Mouse (Mus musculus) granulocyte monocyte progenitor cell, adult 5-6 weeks (primary cell): ENCODE measurements around the gene Traf4. TPM values are rescaled to one million over a fixed set of nuclear protein-coding genes. Genes with fewer than 3 reads are reported as not detected.
A peak's percentile ranks its signal among the peaks of the same experiment; 100 is the strongest.

ENCODE experiments used
- ATAC-seq: replicated peaks from 2 replicates; pipeline ENCODE4 v1.8.0; 2016; ENCODE audit warnings: mild to moderate bottlenecking, moderate TSS enrichment, inconsistent platforms; ENCODE audit not compliant: poor library complexity, severe bottlenecking
- total RNA-seq, 2 experiments: library from RNA; stranded (forward) in 1 of 2; stranded (reverse) in 1 of 2; fragments of 200-712, 200-1000 nt in 1 of 2; fragments of >200 nt in 1 of 2; fragmentation: Nextera tagmentation in 1 of 2; gene quantifications; 2 replicates each; pipeline ENCODE4 v1.2.3; 2014 to 2017

The Traf4 gene
- total RNA-seq, 2 experiments from 2014 or later, result 2.8 to 4.9 TPM

DNA sequence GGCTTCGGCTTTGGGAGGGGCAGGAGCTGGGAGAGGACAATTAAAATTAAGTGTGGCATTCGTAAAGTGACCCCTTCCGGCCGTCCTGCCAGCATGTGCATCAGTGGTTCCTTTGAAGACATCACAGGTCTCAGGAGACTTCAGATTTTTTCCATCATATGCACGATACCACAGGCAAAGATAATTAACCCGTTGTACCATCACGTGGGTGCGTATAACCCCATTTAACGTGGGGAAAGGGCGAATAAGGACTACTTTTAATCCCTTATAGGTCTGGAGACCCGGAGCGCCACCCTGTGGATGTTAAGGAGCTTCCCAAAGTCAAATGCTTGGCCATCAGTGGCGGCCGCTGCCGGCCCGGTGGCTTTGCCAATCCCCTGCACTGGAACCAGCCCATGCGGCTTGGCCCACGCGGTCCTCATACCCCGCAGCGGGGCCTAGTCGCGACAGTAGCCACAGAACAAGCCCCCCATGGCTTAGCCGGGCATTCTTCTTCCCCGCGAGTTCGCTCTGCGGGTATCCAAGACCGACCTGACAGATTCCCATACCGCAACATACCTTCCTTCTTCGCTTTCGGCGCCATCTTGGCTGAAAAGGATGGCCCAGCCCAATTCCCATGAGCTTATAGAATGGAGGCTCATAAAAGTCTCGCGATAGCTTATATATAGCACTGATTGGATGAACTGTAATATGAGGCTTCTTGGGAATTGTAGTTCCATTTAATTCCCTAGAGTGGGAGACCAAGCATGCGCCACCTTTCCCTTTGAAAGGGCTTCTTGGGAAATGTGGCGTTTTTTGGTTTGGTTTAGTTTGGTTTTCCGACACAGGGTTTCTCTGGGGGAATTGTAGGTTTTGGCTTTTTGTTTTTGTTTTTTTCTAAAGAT, 17.8 kb upstream of the Traf4 start, which contains the start of gene Rpl23a:
Gene Rpl23a, minus strand, starts transcription at position 624 of the 884 bp plus-strand sequence.
- ATAC-seq, result peak; percentile 85

DNA sequence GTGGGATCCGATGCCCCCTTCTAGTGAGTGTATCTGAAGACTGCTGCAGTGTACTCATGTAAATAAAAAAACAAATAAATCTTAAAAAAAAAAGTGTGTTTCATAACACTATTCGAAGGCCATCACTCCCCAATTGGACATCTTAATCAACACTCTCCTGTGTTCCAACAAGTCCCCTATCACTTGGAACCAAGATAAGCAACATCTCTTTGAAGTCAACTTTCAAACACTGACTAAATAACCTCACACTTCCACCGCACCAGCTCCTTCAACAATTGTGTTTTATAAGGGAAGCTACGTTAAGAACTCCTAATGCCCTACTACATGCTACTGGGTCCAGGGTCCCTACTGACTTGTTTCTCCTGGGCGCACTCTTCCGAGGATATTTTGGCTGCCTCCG, 17.1 kb upstream of the Traf4 start:
- ATAC-seq, result no peak

DNA sequence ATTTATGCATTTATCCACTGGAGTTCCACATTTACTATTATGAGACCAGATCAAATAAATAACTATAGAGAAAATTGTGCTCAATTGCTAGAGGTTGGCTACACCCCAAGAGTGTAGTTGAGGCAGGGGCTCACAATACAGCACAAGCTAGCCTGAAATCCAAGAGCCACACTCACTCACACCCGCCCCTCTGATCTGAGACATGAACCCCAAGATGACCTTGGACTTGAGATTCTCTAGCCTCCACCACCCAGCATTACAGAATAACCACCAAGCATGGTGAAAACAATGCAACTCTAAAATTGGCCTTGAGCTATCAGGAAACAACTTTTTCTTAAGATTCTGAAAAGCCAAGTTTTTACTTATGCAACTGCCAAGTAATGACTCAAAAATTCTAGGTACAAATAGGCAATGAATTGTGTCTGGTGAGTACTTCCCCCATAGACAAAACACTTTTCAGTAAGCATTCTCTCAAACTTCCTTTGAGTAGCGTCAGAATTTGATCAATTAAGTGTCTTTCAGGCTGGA, 16.5 kb upstream of the Traf4 start:
- no peak for ATAC-seq

DNA sequence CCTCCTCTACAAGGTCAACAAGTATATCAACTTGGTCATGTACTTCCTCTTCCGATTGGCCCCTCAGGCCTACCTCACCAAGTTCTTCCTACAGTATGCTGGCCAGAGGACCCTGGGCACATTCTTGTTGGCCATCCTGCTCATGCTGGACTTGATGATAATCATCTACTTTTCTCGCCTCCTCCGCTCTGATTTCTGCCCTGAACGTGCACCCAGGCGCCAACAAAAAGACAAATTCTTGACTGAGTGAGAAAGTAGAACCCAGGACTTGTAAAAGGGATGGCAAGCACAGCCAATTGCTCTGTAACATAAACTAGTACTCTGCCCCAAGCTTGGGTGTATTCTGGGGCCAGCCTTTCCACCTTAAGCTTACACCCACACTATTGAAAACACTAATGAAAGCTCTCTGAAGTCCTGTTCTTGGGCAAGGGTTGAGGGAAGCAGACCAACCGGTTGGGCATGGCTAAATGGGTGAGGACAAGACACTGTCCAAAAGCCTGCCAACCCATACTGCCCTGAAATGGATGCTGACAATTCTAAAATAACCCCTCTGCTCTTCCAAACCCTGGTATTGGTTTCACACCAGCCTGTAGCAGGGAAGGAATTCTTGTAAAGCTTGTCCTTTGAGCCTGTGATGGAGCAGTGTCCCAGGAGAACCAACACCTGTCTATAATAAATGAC, 14.8 kb upstream of the Traf4 start:
- no peak for ATAC-seq

DNA sequence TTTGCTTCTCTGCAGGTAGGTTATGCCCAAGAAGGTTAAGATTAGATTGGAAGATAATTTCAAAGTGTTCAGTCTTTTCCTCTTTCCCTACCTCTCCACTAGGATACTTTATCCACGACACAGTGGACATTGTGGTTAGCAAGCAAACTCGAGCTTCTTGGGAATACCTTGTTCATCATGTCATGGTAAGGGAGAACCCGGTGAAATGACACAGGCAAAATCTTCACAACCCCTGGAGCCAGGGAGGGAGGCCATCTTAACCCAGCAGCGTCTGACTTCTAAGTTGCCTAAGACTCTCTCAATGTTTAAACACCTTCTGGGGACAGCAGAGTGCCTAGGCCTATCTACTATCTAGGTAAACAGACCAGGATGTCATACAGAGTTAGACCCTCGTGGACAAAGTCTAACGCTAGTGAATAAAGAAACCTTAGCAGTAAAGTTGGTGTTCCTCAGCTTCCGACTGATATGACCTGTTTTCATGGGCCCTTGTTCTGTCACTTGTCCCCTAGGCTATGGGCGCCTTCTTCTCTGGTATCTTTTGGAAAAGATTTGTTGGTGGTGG, 14.1 kb upstream of the Traf4 start:
- ATAC-seq, result no peak

DNA sequence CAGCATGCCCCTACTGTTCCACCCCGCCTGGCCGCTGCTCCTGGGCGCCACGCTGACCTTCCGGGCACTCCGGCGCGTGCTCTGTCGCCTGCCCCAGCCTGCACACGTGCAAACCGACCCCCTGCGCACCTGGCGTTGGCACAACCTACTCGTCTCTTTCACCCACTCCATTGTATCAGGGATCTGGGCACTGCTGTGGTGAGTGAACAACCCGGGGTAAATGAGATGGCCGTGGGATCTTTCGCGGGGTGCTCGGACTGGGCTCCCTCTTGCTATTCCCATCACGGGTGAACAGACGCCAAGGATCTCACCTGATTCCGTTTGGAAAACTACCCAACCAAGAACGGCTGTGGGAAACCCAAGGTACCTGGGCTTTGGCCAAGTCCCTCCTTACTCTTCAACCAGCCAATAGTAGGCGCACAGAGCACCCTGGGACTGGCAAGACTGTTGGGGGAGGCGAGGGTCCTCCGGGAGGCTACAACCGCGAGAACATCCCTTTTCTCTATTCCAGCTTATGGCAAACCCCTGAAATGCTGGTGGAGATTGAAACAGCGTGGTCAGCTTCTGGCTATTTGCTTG, 13.6 kb upstream of the Traf4 start:
- no peak for ATAC-seq

DNA sequence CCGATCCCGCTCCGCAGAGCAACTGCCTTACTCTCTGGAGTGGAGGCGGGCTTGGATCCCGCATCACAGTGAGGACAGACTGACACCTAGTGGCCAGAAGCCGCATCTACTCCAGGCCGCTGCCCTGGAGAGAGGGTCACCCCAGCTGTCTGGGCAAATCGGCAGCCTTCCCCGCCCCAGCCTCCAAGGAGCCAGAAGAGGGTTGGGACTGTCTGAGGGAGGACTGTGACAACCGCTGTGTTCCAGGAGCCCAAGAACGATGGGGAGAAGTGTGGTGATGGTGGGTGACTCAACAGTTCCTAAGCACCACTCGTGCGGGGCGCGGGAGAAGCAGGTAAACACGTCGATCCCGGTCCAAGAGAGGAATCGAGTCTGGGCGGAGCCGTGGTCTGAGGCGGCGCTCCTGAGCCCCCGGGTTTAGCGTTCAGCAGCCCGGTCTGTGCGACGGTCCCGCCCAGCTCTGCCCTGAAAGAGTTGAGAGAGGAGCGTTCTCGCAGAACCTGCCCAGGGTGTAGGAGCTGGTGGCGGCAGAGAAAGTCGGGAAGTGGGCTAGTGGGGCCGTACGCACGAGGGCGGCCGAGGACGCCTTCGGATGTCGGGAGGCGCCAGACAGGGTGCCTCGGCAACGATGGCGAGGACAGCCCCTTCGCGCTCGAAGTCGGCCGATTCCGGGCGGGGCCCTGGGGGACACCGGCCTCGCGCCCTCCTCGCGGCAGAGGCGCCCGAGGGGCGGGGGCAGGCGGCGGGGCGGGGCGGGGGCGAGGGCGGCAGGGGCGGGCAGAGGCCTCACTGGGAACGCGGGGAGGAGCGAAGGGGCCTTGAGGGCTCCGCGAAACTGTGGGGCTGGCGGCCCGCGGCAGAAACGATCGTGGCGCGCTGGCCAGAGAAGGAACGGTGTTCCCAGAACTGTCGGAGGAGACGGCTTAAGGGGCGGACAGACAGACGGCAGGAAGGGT, 12.8 kb upstream of the Traf4 start:
- ATAC-seq, result peak; percentile 63

DNA sequence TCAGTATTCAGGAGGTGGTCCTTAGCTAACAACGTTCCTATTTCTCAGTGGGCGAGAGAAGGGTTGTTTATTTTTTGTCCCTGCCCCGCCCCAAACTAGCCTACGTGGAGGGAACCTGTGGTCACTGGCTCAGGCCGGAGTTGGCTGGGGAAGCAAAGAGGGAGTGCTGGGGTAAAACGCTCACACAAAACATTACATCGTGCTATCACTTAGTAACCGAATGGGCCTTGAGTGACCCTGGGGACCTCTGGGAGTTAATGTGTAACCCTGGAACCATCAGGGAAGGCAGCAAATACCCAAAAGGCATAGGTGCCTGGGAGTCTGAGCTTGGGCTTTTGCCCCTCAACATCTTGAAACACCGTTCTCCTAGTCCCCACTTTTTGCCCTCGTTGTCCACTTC, 12.0 kb upstream of the Traf4 start:
- ATAC-seq, result peak; percentile 45

DNA sequence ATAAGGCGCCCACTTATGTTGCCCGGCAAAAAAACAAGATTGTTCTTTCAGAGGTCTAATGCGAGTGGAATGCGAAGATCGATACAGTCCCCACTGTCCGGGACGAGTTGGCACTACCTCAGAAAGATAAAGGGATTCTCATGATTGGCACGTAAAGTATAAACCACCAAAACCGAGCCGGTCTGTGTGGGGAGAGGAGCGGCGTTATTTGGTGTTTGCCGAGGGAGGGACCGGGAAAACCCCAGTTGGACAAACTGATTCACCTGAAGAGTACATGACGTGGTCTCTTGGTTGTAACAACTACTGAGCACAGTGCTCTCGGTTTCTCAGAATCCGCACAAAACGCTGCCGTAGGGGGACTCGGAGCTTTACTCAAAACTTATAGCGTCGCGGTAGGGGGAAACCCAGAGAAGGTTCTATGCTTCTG, 11.5 kb upstream of the Traf4 start:
- no peak for ATAC-seq

DNA sequence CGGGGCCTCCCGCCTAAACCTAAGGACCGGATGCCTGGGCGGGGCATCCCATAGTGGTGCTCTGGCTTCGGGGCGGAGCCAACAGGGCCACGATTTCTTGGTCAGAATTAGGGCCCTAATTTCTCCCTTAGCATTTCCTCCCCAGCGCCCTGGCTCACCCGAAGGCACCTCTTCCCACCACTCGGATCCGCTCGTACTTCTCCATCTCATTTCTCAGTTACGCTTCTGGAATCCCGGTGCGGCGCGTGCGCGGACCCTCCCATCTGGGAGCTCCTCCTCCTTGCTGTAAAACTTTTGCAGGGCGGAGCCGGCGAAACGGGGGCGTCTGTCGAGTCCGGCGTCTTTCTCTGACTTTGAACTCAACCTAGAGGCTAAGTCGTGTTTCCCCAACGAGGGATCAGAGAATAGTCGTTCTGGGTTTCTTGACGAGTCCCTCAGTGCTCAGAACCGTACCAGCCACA, 11.0 kb upstream of the Traf4 start, which contains the start of the genes Nek8 and Tlcd1:
Gene Nek8, minus strand, starts transcription at position 274 of the 461 bp plus-strand sequence.
Gene Tlcd1, plus strand, starts transcription at position 310 of the 461 bp plus-strand sequence.
- peak; percentile 56 for ATAC-seq

DNA sequence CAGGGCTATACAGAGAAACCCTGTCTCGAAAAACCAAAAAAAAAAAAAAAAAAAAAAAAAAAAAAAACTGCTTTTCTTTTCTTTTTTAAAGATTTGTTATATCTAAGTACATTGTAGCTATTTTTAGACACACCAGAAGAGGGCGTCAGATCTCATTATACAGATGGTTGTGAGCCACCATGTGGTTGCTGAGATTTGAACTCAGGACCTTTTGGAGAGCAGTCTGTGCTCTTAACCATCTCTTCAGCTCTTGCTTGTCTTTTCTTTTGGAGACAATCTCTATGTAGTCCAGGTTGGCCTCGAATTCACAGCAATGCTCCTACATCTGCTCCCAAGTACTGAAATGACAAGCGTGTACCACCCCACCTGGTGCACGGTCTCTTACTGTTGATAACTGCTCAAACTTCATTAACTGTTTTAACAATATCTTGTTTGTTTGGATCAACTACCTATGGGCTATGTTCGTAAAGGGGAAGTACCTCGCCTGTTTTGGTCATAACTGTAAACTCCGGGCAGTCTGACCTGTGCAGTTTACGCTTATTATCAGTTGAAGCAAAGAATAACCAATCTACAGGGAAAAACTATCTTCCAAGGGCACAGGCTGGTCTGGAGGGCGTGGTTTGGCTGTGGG, 10.5 kb upstream of the Traf4 start:
- ATAC-seq, result no peak

DNA sequence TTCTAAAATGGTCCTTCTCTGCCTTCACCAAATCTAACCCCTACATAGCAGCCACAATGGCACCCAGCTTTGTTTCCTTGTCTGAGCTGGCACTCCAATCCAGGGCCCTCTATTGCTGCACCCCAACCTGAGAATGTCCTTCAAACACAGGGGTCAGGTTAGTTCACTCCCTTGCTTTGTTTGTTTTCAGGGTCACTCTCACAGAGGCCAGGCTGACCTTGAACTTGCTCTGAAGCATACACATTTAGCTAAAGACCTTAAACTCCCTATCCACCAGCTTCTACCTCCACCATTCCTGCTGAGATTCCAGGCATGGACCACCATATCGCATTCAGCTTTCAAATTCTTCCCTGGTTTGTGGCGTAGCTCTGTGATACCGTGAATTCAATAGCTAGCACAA, 9.1 kb upstream of the Traf4 start:
- ATAC-seq, result no peak

DNA sequence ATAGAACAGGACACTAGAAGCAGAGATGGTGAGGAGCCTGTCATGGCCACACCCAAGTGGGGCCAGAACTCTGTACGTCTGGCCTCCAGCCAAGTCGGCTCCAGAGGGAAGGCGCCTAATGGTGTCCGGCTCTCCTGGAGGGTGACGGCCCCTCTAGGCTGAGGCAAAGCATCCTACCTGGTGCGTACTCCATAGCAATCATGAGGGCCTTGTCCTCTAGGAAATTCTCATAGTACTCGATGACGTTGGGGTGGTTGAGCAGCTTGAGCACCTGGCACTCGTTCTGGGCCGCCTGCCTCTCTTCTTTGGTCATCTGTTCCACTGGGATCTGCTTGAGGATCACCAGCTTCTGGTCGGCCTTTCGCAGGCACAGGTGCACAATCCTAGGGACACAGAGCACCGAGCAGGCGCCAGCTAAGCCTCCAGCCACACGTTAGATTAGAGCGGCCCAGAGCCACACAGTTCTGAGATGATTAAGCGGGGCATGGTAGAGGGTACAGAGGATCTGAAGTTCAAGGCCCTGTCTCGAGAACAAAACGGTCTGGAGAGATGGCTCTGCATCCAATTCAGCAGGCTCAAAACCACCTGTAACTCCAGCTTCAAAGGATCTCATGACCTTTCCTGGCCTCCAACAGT, 7.5 kb upstream of the Traf4 start:
- ATAC-seq, result no peak

DNA sequence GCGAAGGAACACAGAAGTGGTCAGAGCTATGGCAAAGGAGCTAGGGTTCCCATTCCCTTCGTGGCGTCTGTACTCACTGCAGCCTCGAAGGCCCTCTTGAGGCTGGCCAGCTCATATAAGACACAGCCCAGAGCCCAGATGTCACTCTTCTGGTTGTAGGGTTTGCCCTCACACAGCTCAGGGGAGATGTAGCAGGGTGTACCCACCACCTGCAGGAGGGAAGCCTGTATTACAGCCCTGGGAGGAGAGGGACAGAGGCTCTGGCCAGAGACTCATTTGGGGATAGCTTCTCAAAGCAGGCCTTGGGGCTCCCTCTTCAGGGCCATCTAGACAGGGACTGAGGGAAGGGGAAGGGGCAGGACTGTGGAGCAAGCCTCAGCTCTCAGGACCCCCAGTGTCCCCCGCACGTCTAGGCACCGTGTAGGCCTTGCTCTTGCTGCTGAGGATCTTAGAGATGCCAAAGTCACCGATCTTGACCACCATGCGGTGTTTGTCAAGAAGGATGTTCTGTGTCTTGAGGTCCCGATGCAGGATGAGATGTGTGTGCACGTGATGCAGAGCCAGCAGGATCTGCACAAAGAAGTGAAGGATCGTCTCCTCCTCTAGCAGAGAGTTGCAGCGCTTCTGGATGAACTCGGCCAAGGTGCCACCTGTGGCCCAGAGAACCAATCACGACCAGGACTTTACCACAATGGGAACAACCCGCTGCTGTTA, 6.8 kb upstream of the Traf4 start:
- no peak for ATAC-seq

DNA sequence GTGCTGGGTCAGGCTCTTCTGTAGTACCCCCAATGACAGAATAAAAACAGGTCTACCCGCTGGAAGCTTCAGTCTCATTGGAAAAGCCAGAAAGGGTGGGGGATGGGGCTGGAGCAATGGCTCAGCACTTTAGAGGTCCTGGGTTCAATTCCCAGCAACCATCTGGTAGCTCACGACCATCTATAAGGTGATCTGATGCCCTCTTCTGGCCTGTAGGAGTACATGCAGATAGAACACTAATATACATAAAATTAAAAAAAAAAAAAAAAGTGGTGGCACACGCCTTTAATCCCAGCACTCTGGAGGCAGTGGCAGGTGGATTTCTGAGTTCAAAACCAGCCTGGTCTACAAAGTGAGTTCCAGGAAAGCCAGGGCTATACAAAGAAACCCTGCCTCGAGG, 5.9 kb upstream of the Traf4 start:
- ATAC-seq, result no peak

DNA sequence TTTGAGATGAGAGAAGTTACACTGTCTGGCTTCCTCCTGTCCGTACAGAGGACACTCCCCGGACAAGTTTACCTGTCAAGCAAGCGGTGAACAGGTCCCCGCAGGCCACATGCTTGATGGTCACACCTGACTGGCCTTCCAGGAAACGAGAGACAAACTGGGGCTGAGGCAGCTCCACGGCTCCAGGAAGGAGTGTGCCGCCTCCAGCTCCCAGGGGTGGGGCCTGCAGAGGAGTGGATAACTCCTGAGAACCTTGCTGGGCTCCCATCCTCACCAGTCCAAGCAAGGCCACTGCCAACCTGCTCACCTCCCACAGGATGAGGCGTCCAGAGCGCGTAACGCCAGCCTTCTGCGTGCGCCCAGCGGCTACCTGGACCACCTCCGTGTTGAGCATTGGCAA, 4.9 kb upstream of the Traf4 start:
- no peak for ATAC-seq

DNA sequence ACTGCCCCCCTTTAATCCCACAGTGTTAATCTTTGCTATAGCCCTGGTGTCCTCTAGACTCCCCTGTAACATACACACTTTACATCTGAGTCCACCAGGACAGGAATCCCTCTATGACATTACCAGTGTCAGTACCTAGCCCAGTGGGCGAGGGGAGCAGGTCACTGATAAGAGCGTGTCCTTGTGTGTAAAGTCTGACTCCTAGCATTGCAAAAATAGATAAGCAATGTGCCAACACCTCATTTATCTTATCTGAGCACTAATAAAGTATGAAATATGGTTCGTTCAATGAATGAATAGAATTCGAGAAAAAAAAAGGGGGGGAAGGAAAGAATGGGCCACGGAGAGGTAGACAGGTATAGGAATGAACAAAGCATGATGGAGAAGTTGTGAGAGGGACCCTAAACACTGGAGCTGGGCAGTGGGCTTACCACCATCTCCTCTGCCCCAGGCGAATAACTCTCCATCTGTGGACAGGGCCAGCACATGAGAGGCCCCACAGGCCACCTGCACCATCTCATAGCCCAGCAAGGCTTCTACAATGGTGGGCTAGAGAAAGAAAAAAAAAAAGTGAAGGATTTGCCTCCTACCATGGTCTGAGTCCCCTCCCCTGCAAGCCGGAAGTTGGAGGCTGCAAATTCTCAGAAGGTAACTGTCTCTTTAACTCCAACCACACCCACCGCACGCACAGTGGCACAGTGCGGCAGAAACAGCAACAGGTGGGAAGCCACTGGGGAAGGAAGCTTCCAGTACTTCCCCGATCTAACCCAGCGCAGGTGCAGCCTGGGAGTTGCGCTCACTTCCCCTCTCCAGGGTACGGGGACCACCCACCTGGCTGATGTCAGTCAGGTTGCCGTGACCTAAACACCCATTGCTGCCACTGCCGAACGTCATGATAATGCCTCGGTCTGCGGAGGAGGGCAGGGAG, 3.4 kb upstream of the Traf4 start:
- peak; percentile 28 for ATAC-seq
